Mouse (Mus musculus) kidney, postnatal 14 days (tissue): Measurements from ENCODE around the gene Fam107b.

Experiments
- DNase-seq: peaks from one replicate; pipeline ENCODE4 v3.0.0; 2022; ENCODE audit warnings: mixed read lengths

The Fam107b gene

DNA sequence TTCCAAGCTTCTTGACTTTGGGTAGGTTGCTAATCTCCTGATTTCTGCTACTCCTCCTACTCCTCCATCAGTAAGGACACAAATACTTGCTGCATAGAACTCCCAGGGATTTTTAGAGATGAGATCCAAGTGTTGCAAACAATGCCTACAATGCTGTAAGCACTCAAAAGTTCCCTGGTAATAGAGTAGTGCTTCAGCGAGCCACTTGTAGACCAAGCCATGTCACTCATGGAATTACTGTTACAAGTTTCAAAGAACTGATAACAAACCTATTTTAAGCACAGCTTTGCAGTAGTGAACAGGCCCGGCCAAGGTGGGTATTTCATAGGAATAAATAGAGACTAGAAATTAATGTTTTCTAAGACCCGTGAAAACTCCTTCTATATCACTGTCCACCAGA is 174.8 kb downstream of the Fam107b start:
- no peak for DNase-seq

DNA sequence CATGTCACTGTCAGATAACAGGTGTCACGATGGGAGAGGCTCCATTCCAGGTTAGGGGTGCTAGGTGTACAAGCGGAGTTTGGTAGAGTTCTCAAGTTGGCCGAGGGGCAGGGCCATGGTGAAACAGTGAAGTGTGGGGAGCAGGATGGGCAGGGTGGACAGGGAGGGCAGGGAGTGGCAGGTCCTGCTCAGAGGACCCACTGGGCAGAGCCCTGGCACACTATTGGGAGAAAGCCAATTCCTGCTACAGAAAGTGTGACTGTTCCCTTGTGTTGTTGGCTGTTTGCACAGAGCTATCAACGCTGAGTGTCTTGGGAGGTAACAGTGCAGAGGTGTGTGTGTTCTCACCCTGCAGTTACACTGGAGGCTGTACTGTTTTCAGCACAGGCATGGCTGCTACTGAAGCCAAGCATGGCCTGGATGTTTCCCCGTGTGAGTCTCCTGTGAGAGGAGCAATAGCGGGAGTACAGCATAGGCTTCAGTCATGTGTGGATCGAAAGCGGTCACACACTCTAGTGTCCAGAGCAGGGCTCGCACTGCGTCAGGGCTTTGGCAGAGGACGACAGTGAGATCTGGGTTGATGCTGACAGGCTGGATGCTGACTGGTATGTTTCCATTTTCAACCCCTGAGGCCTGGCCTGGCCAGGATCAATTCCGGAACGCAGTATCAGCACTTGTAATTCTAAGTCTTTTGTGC is 175.8 kb downstream of the Fam107b start:
- no peak for DNase-seq

DNA sequence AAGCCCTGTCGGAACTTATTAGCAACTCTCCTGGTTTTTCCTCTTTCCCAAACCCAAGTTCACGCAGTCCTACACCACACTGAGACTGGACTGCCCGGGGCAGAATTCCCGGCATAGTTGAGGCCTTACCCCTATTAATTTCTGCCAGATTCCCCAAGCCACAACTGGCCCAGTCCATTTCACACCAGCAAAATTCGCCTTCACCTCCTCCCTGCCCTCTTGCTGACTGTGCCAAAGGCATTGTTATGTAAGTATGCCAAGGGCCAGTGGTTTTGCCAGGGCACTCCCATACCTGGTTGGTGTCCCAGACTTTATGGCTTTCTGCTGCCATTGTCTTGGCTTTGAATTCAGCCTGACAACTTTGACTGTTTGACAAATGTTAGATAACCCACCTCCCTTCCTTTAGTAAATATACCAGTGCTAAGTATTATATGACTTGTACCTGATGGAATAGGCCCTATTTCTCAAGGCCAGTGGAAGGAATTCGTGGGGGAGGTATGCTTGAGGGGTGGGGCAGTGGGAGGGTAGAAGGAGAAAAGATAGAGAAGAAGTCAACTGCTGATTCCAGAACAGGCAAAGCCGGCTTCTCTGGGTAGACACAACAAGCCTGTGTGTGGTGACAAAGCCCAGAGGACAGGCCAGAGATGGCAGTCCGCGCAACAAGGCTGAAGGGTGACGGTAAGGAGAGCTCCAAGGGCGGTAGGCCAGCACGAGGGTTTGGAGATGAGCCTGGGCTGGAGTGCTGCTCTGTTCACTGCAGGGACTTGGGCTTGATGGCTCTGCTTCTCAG is 178.6 kb downstream of the Fam107b start:
- peak; percentile 82 for DNase-seq

DNA sequence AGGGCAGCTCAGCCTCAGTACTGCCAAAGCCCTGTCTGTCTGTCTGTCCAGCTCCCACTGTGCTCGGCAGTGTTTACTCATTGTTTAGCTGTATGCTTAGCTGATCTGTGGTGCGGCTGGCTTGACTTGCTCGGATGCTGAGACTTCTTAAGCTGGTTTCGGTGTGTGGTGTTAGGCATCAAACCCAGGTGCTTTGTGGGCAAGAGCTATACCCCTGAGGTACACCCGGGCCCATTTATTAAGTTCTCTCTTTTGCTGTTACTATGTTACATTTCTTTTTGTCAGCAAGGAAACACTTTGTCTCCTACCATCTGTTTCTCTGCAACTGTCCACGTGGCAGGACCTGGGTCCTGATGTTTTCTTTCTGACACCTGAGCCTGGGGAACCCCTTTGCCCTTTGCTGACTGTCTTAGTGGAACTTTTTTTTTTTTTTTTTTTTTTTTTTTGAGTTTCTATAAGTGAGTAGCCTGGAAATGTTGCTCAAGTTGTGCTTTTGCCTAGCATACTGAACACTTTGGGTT is 179.3 kb downstream of the Fam107b start:
- peak; percentile 27 for DNase-seq

DNA sequence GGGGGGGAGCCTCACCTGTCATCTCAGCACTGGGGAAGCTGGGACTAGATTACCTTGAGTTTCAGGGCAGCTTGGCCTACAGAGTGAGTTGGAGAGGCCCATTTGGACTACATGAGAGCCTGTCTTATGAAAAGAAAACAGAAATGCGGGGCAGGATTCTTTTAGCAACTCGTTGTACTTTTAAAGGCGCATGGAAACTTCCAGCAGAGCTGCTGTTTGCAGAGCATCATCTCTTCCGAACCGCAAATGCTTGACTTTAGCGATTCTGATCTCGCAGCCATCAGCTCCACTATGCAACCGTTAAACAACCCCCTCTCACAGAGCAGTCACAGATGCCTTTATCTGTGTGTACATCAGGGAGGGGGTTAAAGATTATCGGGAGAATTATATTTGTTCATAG is 179.8 kb downstream of the Fam107b start:
- no peak for DNase-seq

DNA sequence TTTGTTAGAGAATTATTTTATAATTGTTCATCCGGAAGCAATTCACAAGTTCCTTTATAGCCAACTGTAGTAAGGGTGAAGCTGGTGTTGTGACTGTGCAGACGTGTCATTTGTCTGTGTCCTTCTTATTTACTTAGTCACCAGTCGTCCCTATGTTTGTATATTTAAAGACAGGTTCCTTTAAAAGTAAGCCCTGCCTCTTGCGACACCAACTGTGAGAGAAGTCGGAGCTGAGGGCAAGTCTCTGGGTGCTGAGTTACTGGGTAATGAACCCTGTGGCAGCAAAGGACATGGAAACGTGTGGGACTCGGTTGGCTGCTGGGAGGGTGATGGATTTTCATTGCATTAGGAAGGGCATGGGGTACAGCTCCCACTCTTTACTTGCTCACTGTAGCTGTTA is 182.1 kb downstream of the Fam107b start:
- peak; percentile 25 for DNase-seq

DNA sequence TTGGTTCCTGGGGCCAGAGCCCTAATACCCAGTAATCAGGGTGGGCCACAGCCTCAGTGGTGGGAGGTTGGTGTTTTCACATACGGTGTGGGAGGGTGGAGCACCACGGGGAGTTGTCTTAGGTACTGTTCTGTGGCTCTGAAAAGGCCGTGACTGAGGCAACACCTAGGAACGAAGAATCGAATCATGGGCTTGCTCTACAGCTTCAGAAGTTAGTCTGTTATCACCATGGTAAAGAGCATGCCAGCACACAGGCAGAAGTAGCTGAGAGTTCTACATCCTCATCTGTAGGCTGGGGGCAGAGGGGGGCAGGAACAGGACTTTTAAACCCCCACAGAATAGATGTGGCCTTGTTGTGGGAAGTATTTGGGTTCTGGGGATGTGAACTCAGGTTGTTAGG is 182.6 kb downstream of the Fam107b start:
- no peak for DNase-seq

DNA sequence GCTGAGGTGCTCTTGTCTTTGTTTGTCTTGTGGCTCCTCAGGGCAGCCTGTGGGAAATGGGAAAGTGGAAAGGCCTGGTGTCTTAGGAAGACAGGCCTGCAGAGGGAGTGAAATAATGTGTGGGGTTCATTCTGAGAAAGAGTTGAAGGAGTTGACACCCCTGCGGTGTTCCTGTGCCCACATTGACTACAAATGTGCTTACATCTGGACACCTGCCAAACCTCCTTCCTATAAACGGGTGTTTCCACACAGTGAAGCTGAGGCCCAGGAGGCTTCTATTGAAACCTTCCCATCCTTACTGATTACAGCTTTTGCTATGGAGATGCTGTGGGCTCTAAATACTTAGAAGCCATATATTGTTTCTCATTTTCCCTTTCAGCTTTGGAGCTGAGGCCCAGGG is 183.5 kb downstream of the Fam107b start:
- peak; percentile 35 for DNase-seq

DNA sequence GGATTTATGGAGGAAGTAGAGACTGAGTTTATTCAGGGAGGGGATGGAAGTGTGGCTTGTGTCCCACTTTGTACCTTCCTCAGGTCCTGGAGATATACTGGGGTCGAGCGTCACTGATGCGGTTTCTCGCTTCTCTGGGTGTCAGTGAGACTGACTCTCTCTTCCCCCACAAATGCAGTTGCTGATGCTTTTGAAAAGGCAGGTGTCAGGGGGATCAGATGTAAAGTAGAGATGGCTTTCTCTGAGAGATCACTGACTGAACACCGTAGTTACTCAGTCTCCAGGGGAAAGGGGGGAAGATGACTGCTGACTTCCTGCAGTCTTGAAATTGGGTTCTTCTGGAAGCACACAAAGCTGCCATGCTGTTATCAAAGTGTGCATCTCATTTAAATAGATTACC is 185.6 kb downstream of the Fam107b start:
- no peak for DNase-seq

DNA sequence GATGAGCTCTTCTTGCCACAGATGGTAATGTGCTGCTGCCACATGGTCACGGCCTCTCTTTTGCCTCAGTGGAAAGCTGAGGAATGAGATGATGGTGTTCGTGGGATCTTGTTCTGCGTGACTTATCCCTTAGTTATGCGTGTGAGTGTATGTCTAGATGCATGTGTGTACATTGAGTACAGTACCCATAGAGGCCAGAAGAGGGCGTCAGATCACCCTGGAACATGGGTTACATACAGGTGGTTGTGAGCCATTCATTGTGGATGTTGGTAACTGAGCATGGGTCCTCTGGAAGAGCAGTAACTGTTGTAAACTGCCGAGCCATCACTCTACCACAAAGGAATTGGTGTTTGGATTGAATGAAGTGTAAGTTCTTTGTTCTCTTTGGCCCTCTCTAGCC is 188.1 kb downstream of the Fam107b start:
- DNase-seq, result no peak

DNA sequence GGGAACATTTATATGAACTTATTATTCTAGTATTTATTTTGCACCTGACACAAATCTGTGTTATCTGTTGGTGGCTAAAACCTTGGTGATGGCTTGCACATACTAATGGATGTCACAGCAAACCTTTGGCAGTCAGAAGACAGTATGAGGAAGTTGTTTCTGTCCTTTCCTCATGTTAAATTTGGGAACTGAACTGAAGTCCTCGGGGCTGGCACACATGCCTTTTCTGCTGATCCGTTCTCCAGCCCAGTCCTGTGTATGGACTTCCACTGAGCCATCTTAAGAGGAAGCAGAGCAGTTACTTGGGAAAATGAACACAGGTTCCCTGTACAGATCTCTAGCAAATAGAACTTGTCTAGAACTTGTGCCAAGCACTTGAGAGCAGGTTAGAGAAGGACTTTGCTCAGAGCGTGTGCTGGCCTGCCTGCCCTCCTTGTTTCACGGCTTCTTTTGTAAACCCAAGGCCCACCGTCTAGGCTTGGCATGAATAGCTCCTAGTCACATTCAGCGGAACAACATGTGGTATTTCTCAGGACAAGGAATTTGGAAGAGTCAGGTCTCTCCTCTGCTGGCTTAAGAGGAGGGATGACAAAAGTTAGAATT is 190.0 kb downstream of the Fam107b start:
- DNase-seq, result peak; percentile 27

DNA sequence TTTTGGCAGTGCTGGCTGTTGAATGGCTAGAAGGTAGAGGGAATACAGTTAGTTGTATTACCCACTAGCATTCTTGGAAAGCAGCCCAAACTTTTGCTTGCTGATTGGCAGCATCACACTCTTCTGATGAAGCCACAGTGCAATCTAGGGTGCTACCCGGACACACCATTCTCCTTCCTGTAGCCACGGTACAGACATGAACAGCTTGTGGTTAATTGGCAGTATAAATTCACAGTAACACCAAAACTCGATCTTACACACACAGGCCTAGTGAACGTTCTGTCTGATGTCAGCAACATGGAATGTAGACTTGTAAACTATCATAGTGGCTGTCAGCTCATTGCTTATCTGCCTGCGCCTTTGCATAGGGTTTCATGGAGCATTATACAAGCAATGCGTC is 193.8 kb downstream of the Fam107b start:
- DNase-seq, result no peak

DNA sequence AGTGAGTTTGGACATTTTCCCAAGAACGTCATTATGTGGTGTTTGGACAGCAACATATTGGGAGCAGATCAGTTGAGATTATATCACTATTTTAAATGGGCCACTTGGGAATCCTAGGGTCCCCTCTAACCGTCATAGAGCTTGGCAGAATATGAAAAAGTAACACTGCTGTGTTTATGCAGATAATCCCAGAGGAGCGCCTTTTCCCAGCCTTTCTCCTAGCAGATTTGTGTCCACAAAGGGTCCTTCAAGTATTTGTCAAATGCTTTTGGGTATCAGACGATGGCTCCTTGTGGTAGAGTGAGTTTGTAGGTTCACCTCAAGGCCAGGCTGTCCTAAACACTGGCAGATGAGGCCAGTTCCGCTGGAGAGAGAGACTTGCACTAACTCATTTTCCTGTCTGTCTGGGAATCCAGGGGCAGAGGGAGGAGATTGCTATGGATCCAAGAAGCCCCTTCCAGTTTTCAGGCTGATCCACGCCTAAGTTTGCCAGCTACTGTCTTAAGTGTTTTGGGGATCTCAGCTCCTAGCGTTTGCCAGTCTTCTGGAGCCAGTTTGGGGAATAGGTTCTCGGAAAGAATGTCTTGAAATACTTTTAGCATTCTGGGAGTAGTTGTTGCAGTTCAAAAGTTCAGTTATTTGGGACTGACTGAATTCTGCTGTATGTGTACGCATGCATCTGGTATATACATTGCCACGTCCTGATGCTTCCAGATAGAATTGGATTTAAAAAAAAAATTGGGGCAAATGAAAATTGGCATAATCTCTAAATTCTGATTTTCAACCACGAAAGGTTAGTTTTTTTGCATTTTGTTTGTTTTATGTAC is 195.9 kb downstream of the Fam107b start:
- DNase-seq, result no peak

DNA sequence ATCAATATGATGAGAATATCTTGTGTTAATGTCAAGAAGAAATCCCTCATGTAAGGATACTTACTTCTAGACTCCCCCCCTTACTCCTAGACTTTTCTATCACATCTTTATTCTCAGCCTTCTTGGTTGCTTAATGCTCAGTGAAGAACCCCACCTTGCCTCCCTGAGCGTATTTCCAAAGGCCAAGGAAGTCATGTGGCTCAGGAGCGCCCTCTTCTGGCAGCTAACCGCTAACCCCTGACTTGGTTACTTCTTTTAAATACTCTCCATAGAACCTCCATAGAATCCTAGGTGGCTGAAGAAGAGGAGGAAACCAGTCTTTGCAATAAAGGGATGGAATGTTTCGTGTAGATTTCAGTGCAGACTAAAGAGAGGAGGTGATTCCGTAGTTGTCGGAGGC is 199.0 kb downstream of the Fam107b start:
- DNase-seq, result peak; percentile 73

DNA sequence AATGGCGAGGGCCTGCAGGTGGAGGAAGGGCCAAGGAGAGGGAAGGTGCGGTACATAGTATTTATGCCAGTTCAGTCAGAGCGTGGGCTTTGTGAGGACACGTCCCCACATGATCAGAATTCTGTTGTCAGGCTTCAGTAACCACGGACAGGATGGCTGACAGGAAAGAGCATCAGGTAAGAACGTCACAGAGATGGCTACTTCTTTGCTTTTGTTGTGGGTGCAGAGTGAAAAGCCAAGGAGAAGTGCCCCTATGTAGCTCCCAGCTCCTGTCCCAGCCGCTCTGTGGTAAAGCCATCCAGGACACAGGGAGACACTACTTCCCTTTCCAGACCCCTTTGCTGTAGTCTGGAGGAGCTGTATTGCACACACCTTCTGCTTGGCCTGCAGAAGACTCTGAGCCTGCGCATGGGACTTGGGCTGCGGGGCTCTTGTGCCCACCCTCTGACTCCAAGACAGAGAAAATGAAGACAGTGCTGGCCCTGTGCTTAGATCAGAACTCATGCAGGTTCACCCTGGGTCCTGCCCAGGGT is 199.6 kb downstream of the Fam107b start:
- DNase-seq, result no peak

DNA sequence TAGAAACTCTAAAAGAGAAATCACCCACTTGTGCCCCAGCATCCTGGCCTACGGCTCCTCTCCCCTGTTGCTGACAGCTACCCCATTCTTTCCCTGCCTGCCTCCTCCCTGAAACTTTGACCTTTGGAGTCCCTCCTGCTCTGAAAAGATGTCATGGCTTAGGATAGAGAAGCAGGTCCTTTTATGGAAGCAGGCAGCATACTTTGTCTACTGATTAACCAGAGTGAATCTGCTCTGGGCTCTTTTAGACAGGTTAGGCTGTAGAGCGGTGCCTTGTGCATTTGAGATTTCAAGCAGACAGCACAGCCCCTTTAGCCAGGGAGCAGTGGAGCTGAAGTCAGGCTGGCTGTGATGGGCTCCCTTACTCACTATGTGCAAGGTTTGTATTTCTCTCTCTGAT is 200.1 kb downstream of the Fam107b start:
- peak; percentile 73 for DNase-seq

DNA sequence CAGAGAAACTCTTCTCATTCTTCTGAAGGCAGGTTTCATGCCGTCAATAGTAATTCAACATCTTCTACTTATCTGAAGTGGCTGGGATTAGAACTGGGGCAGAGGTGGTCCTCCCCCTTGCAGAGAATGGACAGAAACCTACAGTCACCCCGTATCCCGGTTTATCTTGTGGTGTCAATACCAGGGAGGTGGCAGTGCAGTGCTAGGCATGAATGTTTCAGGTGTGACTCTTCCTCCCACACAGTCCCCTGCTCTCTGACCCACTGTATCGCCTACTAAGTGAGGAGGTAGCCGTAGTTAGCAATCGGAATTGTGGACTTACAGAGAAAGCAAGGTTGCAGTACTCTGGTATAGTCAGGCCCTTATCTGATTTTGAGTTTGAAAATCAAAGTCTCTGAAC is 201.2 kb downstream of the Fam107b start:
- DNase-seq, result no peak

DNA sequence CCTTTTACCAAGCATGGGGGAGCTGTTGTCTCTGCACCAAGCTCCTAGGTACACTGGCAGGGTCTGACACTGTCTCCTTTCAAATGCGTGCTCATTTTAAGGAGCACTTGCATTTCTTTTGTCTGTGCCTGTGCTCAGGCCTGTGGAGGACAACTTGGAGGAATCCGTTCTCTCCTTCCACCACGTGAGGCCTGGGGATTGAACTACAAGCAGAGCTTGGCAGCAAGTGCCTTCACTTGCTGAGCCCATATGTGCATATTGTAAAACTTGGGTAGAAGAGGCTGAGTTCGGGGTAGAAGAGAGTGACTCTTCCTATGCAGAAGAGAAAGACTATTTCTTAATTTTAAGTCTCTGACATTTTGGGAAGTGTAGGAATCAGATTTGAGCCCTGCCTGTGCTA is 202.8 kb downstream of the Fam107b start:
- no peak for DNase-seq

DNA sequence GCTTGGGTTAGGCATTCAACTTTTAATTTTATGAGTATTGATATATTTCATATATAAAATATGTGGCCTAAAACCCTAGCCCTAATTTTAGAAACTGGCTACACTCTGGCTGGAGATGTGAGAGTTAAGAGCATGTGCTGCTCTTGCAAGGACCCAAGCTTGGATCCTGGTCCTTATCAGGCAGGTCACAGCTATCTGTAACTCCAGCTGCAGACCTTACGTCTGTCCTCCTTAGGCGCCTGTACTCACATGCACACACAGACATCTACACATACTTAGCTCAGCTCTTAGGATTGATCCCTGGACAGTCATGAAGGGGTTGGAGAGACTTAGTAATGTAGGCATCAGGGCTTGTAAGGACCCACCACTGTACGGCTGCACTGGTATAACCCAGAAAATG is 205.3 kb downstream of the Fam107b start:
- DNase-seq, result no peak

DNA sequence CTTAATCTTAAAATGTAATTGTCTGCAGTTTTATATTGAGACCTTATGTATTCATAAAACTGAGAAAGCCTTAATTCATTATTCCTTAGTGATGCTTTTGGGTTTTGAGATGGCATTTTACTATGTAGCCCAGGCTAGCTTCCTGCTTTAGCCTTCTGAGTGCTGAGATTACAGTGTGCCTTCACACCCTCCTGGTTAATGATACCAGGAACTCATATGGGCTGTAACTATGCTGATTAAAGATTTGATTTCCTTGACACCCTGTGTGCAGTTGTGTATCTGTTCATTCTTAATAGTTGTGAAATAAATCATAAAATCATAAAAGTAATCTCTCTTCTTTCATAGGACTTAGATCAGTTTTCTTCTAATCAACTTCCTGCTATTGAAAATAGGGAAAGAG is 205.8 kb downstream of the Fam107b start:
- no peak for DNase-seq

DNA sequence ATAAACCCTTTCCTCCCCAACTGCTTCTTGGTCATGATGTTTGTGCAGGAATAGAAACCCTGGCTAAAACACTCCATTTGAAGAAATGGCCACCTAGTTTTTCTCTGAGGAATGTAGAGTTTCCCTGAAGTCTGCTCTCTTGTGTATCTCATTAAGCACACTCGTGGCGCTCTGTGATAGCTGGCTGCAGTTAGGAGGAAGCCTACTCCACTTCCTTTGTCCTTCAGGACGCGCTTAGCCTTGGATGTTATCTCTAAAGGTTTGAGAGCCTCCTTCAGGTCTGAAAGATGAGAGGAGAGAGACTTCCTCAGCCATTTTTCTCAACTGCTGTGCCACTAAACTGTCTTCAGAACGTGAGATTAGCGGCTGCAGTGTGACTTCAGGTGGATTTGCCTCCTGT is 207.4 kb downstream of the Fam107b start:
- no peak for DNase-seq

DNA sequence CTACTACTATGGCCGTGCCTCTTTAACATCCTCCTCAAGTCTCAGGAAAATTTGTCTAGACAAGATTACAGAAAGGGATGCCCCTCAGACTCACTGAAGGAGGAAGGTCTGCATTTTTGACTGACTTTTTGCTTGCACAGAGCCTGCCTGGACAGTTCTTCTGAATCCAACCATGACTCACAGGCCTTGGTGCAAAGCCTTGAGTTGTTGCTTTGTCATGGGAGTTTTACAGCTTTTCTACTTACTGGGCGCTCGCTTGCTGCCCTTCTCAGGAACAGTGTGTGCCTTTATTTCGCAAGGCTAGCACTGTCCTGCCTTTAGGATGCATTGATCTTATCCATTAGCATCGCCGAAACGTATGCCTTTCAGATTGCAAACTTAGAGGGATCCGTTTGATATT is 215.3 kb downstream of the Fam107b start:
- DNase-seq, result no peak
